Mouse (Mus musculus) frontal cortex, postnatal 10 days (tissue): Measurements from ENCODE around the gene Galnt17.
A peak's percentile ranks its signal among the peaks of the same experiment; 100 is the strongest.

Source experiments
- DNase-seq, 2 experiments: peaks; one replicate each; pipeline ENCODE4 v3.0.0; 2022; ENCODE audit warnings: low spot score in 2 of 2, mixed read lengths in 1 of 2

Galnt17 gene

GRCm38 (mm10) chr5:131120296-131120840 is 187.9 kb downstream of the Galnt17 start:
- no peak for DNase-seq

GRCm38 (mm10) chr5:131119896-131120295 is 188.4 kb downstream of the Galnt17 start:
- DNase-seq: no peak

GRCm38 (mm10) chr5:131117391-131118040 is 190.8 kb downstream of the Galnt17 start:
- DNase-seq: no peak

GRCm38 (mm10) chr5:131113850-131114470 is 194.3 kb downstream of the Galnt17 start:
- DNase-seq: peak in 1 of 2 experiments; percentile 20

- no peak for DNase-seq
These were observed 201.1 kb downstream of the Galnt17 start for GRCm38 (mm10) chr5:131107188-131107587.

- DNase-seq: no peak
These were observed 211.5 kb downstream of the Galnt17 start for GRCm38 (mm10) chr5:131096824-131097223.

GRCm38 (mm10) chr5:131095635-131096034 is 212.7 kb downstream of the Galnt17 start:
- DNase-seq: no peak

GRCm38 (mm10) chr5:131094771-131095170 is 213.5 kb downstream of the Galnt17 start:
- no peak for DNase-seq

GRCm38 (mm10) chr5:131094138-131094537 is 214.2 kb downstream of the Galnt17 start:
- no peak for DNase-seq

- DNase-seq: peak in 1 of 2 experiments; percentile 11
These were observed 218.4 kb downstream of the Galnt17 start for GRCm38 (mm10) chr5:131089876-131090275.

- no peak for DNase-seq
These were observed 219.4 kb downstream of the Galnt17 start for GRCm38 (mm10) chr5:131088866-131089265.

GRCm38 (mm10) chr5:131083072-131083657 is 225.1 kb downstream of the Galnt17 start:
- DNase-seq: no peak

- no peak for DNase-seq
These were observed 230.6 kb downstream of the Galnt17 start for GRCm38 (mm10) chr5:131077682-131078081.

GRCm38 (mm10) chr5:131075795-131076194 is 232.5 kb downstream of the Galnt17 start:
- no peak for DNase-seq

- DNase-seq: no peak
These were observed 234.0 kb downstream of the Galnt17 start for GRCm38 (mm10) chr5:131074295-131074694.

- no peak for DNase-seq
These were observed 243.1 kb downstream of the Galnt17 start for GRCm38 (mm10) chr5:131065174-131065573.

GRCm38 (mm10) chr5:131048505-131048904 is 259.8 kb downstream of the Galnt17 start:
- no peak for DNase-seq

GRCm38 (mm10) chr5:131043130-131043529 is 265.2 kb downstream of the Galnt17 start:
- no peak for DNase-seq

GRCm38 (mm10) chr5:131040441-131040840 is 267.9 kb downstream of the Galnt17 start:
- DNase-seq: no peak

GRCm38 (mm10) chr5:131039611-131040313 is 268.5 kb downstream of the Galnt17 start:
- no peak for DNase-seq

- DNase-seq: no peak
These were observed 283.8 kb downstream of the Galnt17 start for GRCm38 (mm10) chr5:131024506-131024905.

- DNase-seq: no peak
These were observed 285.8 kb downstream of the Galnt17 start for GRCm38 (mm10) chr5:131022396-131022993.
